Mouse (Mus musculus): ENCODE data around the gene Myo10. TPM values are rescaled to one million over a fixed set of nuclear protein-coding genes. Genes with fewer than 3 reads are reported as not detected.

Gene Myo10
- polyA plus RNA-seq, 1 experiment from 2014 or later, result 23.9 TPM

GRCm38 (mm10) chr15:25662833-25663519, 40.7 kb downstream of the Myo10 start:
- Histone ChIP-seq H3K9ac (peak overlapping the region; percentile 6; the same call in 1 of the 2 replicates), H3K4me1 (replicated peaks) (0 out of 2 replicates have a peak, but pooled peaks cover 15% of the 10 kb centered on the region), H3K4me2 (replicated peaks) (peak overlapping the region; percentile 47), H3K27me3 (replicated peaks) (no peaks in the 10 kb centered on the region), H3K9me3 (no peaks in the 10 kb centered on the region), H3K4me3 (replicated peaks) (no peak overlapping the region), H3K36me3 (no peaks in the 10 kb centered on the region), H3K27ac (peak overlapping the region; percentile 86)
- ATAC-seq, result peak; percentile 94
- 10% methylated on average over 8 of the region's 8 CpGs for WGBS

- ATAC-seq, result no peak
- no peak overlapping the region for H3K9ac ChIP-seq
- no peak overlapping the region for H3K4me2 ChIP-seq (replicated peaks)
- H3K4me3 ChIP-seq (replicated peaks), result no peak overlapping the region
- H3K36me3 ChIP-seq, result no peaks in the 10 kb centered on the region
- 49% methylated on average over 16 of the region's 16 CpGs for WGBS
- no peaks in the 10 kb centered on the region for H3K27me3 ChIP-seq (replicated peaks)
- H3K9me3 ChIP-seq, result no peaks in the 10 kb centered on the region
- no peak overlapping the region for H3K27ac ChIP-seq
- H3K4me1 ChIP-seq (replicated peaks), result peaks cover 11% of the 10 kb centered on the region
These were observed 47.2 kb downstream of the Myo10 start for GRCm38 (mm10) chr15:25669283-25670247.

DNA sequence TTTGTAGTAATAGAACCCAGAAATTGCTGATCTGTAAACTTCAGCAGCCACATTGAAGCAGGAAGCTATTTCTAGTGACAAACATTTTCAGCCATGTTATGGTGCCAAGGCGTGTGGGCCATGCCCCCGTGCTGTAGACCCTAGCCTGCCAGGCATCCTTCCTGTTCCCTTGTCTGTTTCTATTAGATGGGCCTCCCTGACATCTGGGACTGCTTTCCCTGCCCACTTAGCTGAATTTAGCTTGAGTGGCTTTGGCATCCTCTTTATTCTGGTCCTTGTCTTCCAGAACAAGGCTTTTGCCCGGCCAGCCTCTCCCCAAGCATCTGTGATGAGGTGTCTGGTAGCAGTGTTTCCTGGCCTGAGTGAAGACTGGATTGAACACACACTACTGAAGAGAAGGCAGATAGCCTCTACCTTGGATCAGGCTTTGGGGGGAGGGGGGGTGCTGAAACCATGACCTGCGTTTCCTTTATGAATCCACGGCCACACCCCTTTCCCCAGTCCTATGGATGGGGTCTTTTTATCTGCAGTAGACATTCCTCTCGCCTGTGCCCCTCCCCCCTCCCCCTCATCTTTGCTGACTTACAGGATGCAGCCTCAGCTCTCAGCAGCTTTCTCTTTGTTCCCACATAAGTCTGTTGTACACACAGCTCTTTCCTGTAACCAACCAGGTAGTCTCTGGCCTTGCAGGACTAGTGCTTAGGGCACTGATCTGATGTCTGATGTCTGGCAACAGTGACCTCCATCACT, 51.1 kb downstream of the Myo10 start:
- Histone ChIP-seq H3K36me3 (no peaks in the 10 kb centered on the region), H3K9me3 (no peaks in the 10 kb centered on the region), H3K4me2 (replicated peaks) (no peak overlapping the region), H3K9ac (no peak overlapping the region), H3K4me3 (replicated peaks) (no peak overlapping the region), H3K27me3 (replicated peaks) (no peaks in the 10 kb centered on the region), H3K27ac (no peak overlapping the region), H3K4me1 (replicated peaks) (peaks cover 31% of the 10 kb centered on the region)
- WGBS, result 39% methylated on average over 6 of the region's 6 CpGs
- ATAC-seq, result no peak

- ATAC-seq, result no peak
- 84% methylated on average over 17 of the region's 17 CpGs for WGBS
- H3K9ac ChIP-seq, result no peak overlapping the region
These were observed 52.0 kb downstream of the Myo10 start for GRCm38 (mm10) chr15:25674099-25674931.

DNA sequence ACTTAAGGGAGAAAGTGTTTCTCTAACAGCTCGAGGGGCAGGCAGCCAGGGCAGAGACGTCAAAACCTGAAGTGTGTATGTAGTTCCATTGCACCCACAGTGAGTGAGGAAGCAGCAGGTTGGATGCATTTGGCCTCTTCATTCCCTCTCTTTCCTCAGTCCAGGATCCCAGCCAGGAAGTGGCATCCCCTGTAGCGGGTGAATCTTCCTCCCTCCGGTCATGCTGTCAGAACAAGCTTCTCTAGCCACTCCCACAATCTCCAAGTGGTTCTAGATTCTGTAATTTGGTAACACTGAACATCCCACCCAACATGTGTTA, 52.6 kb downstream of the Myo10 start:
- Histone ChIP-seq H3K9me3 (no peaks in the 10 kb centered on the region), H3K27ac (no peak overlapping the region), H3K4me2 (replicated peaks) (no peak overlapping the region), H3K9ac (no peak overlapping the region), H3K36me3 (no peaks in the 10 kb centered on the region), H3K4me3 (replicated peaks) (no peak overlapping the region), H3K4me1 (replicated peaks) (peaks cover 33% of the 10 kb centered on the region), H3K27me3 (replicated peaks) (no peaks in the 10 kb centered on the region)
- no peak for ATAC-seq
- WGBS, result 83% methylated on average over 4 of the region's 4 CpGs

More at GRCm38 (mm10) chr15:25674099-25674931, 52.0 kb downstream of the Myo10 start:
- Histone ChIP-seq H3K9me3 (no peaks in the 10 kb centered on the region), H3K4me1 (replicated peaks) (peaks cover 37% of the 10 kb centered on the region), H3K27ac (no peak overlapping the region), H3K4me3 (replicated peaks) (no peak overlapping the region), H3K27me3 (replicated peaks) (no peaks in the 10 kb centered on the region), H3K36me3 (no peaks in the 10 kb centered on the region), H3K4me2 (replicated peaks) (no peak overlapping the region)

GRCm38 (mm10) chr15:25675359-25675758, 53.0 kb downstream of the Myo10 start:
- 91% methylated on average over 11 of the region's 11 CpGs for WGBS
- H3K4me3 ChIP-seq (replicated peaks), result no peak overlapping the region
- no peaks in the 10 kb centered on the region for H3K36me3 ChIP-seq
- ATAC-seq, result no peak
- H3K9me3 ChIP-seq, result no peaks in the 10 kb centered on the region
- H3K9ac ChIP-seq, result no peak overlapping the region
- H3K27me3 ChIP-seq (replicated peaks), result no peaks in the 10 kb centered on the region
- no peak overlapping the region for H3K4me2 ChIP-seq (replicated peaks)
- H3K4me1 ChIP-seq (replicated peaks), result peaks cover 36% of the 10 kb centered on the region
- no peak overlapping the region for H3K27ac ChIP-seq

DNA sequence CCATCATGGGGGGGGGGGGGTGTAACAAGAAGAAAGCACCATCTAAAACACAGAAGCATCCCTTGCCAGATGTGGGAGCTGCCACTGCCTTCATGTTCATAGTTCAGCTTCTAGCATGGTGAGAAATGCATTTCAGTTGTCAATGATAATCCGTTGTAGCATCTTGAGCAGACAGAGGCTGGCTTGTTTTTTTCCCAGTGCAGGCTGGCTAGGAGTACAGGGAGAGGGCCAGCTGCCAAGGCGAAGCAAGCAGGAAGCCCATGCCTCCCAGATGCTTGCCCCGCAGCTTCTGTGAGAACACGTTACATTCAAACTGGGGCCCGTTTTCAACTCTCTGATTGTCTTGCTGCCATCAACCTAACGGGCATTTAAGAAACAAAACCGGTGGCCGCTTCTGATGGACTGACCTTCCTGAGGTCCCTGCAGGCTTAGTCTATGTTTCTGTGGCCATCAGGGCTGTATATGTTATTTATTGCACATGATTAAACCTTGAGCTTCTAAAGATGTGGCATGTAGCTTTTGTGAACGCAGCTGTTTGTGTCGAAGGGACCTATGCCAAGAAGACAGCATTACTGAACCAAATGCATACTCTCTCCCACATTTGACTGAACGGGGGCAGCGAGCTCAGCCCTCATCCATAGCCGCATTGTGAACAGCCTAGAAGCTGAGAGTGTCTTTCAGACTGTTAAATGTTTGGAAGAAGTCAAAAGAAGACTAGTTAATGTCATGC, 53.9 kb downstream of the Myo10 start:
- H3K4me2 ChIP-seq (replicated peaks), result no peak overlapping the region
- H3K9me3 ChIP-seq, result no peaks in the 10 kb centered on the region
- H3K36me3 ChIP-seq, result no peaks in the 10 kb centered on the region
- WGBS, result 72% methylated on average over 13 of the region's 13 CpGs
- no peak overlapping the region for H3K9ac ChIP-seq
- peaks cover 43% of the 10 kb centered on the region for H3K4me1 ChIP-seq (replicated peaks)
- H3K4me3 ChIP-seq (replicated peaks), result no peak overlapping the region
- no peak overlapping the region for H3K27ac ChIP-seq
- H3K27me3 ChIP-seq (replicated peaks), result no peaks in the 10 kb centered on the region
- ATAC-seq, result no peak

DNA sequence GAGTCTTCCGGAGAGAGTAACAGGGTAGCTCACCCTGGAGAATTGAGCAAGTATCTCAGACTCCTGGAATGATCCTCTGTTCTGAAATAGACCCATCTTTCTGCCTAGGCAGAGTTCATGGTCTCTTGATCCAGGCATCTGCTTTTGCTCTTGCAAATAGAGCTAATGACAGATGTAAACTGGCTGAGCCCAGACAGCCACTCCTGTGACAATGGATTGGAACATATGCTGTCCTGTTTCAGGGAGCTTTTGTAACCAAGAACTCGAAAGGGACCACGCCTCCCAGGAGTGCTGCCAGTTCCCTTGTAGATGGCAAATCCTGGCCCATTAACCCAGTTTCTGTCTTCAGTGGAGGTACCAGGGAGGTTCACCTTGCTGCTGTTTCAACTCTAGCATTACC, 56.8 kb downstream of the Myo10 start:
- Histone ChIP-seq H3K27me3 (replicated peaks) (no peaks in the 10 kb centered on the region), H3K4me1 (replicated peaks) (peaks cover 38% of the 10 kb centered on the region), H3K4me2 (replicated peaks) (no peak overlapping the region), H3K36me3 (no peaks in the 10 kb centered on the region), H3K9ac (no peak overlapping the region), H3K9me3 (no peaks in the 10 kb centered on the region), H3K27ac (no peak overlapping the region), H3K4me3 (replicated peaks) (no peak overlapping the region)
- WGBS, result 50% methylated on average over 3 of the region's 3 CpGs
- no peak for ATAC-seq

- H3K4me1 ChIP-seq (replicated peaks), result peaks cover 38% of the 10 kb centered on the region
- H3K27me3 ChIP-seq (replicated peaks), result no peaks in the 10 kb centered on the region
- WGBS, result 68% methylated on average over 4 of the region's 4 CpGs
- no peaks in the 10 kb centered on the region for H3K9me3 ChIP-seq
- H3K4me3 ChIP-seq (replicated peaks), result no peak overlapping the region
- no peak overlapping the region for H3K9ac ChIP-seq
- ATAC-seq, result no peak
- H3K36me3 ChIP-seq, result no peaks in the 10 kb centered on the region
- no peak overlapping the region for H3K4me2 ChIP-seq (replicated peaks)
- no peak overlapping the region for H3K27ac ChIP-seq
These were observed 57.3 kb downstream of the Myo10 start for GRCm38 (mm10) chr15:25679616-25680015.

GRCm38 (mm10) chr15:25680269-25680818, 58.0 kb downstream of the Myo10 start:
- Histone ChIP-seq H3K27me3 (replicated peaks) (no peaks in the 10 kb centered on the region), H3K27ac (0 out of 2 replicates have a peak overlapping the region, but pooled peaks have one; percentile 24), H3K9ac (no peak overlapping the region), H3K4me1 (replicated peaks) (peaks cover 38% of the 10 kb centered on the region), H3K4me3 (replicated peaks) (no peak overlapping the region), H3K36me3 (no peaks in the 10 kb centered on the region), H3K4me2 (replicated peaks) (no peak overlapping the region), H3K9me3 (no peaks in the 10 kb centered on the region)
- peak; percentile 42; the same call in 1 of the 2 replicates for ATAC-seq
- WGBS, result 38% methylated on average over 10 of the region's 10 CpGs

All from intestine, embryonic 15.5 days (tissue).